Mouse (Mus musculus): ENCODE results near the gene Dnajc9.

- TF ChIP-seq MYOG (IDR thresholded peaks at IDR 0.05; ENCODE audit: control insufficient read depth, extremely low read depth, insufficient read length) (no peak), USF1 (IDR thresholded peaks at IDR 0.05; ENCODE audit: low read depth) (no peak)
Observed at GRCm38 (mm10) chr14:20363230-20363629, 25.5 kb downstream of the Dnajc9 start.
